Mouse (Mus musculus) thymus, adult 2 months (tissue): ENCODE results near the gene Zkscan7.

Source experiments
- CTCF ChIP-seq: fragments of 200-500 bp; IDR thresholded peaks from 2 replicates; pipeline ENCODE4 v1.5.1; 2012; ENCODE audit warnings: mild to moderate bottlenecking, control low read depth, low read length, moderate library complexity, borderline replicate concordance; ENCODE audit not compliant: control insufficient read depth, poor library complexity, insufficient read depth; ENCODE audit errors: extremely low read depth
- POLR2A ChIP-seq: fragments of 200-500 bp; IDR thresholded peaks from 2 replicates; pipeline ENCODE4 v1.6.1; 2012; ENCODE audit warnings: mild to moderate bottlenecking, low read length, control low read depth, moderate library complexity; ENCODE audit not compliant: control insufficient read depth, poor library complexity, insufficient read depth; ENCODE audit errors: extremely low read depth

DNA sequence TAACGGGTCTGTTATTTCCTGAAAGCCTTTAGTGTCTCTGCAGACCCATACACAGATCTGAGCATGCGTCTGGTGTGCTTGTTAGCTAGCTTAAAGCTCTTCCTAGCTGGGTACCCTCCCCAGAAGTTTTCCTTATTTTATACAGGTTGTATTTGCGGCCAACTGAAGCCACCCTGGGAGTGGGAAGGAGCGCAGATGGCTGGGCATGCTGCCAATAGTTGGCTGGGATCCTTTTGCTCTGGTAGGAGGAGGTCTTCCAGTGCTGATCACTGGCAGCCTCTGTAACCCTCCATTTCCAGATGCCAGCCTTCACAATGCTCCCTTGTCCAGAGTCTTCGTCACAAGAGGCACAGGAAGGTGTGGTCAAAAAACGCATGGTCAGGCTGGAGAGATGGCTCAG, 48.7 kb upstream of the Zkscan7 start:
- TF ChIP-seq CTCF, result no peak
- no peak for TF ChIP-seq POLR2A
